Mouse (Mus musculus): ENCODE results near the gene Gmeb2.

- TF ChIP-seq CTCF (IDR thresholded peaks at IDR 0.05; ENCODE audit: borderline replicate concordance, control insufficient read depth, extremely low read depth, insufficient read depth, low read length, poor library complexity) (no peak), POLR2A (IDR thresholded peaks at IDR 0.05; ENCODE audit: control insufficient read depth, extremely low read depth, insufficient read depth, low read length, poor library complexity) (no peak)
Observed at GRCm38 (mm10) chr2:181237251-181238014, 50.4 kb downstream of the Gmeb2 start.
